In the genomic region with DNA sequence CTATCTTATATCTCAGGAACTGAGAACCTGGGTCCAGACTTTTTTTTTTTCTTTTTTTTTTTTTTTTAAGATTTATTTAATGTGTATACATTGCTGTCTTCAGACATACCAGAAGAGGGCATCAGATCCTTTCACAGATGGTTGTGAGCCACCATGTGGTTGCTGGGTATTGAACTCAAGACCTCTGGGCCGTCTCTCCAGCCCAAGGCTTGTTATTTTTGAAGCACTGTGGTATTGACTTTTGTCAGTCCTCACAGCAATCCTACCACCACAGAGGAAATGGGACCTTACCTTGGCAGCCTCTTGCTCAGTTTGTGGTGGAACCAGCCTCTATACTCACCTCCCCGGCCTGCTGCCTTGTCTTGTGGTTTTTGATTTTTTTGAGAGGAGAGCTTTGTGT, we compare ENCODE assay signal across 16 mouse cellular contexts.
DNase-seq lines count a peak whose midpoint lies in the region; ATAC-seq lines count a peak whose summit lies in the region.
"Had no signal": no experiment of that assay in that cellular context is flagged by ENCODE, and none has a peak within 500 bp of the region (broad histone marks: within the 10 kb centered on the region; RNA-seq: fewer than 3 reads in every experiment).

No protein-coding gene starts in this region.

- DNase-seq in ES-CJ7 (ENCODE audit: low read depth, low spot score), result peak; percentile 28
- no peak for DNase-seq in cerebellum, postnatal 10 days
- DNase-seq: heart, postnatal 10 days; kidney, postnatal 4 days; lung, postnatal 14 days had no signal

- H3K9me3 ChIP-seq in hindbrain, embryonic 13.5 days, result no peaks in the 10 kb centered on the region
- no peaks in the 10 kb centered on the region for H3K9me3 ChIP-seq in hindbrain, embryonic 16.5 days (ENCODE audit: control insufficient read depth, low read length)
- H3K9me3 ChIP-seq in neural tube, embryonic 13.5 days, result no peaks in the 10 kb centered on the region
- H3K9me3 ChIP-seq in neural tube, embryonic 15.5 days (replicated peaks), result no peaks in the 10 kb centered on the region
- H3K9me3 ChIP-seq: G1E; intestine, embryonic 15.5 days; limb, embryonic 15.5 days; midbrain, embryonic 12.5 days; neural tube, embryonic 12.5 days had no signal

- no peak overlapping the region for H3K4me3 ChIP-seq in hindbrain, embryonic 13.5 days
- H3K4me3 ChIP-seq in hindbrain, embryonic 16.5 days (ENCODE audit: low read length), result no peak overlapping the region
- H3K4me3 ChIP-seq in neural tube, embryonic 13.5 days, result no peak overlapping the region
- no peak overlapping the region for H3K4me3 ChIP-seq in neural tube, embryonic 15.5 days (replicated peaks)
- H3K4me3 ChIP-seq: intestine, embryonic 15.5 days; limb, embryonic 15.5 days; midbrain, embryonic 12.5 days; neural tube, embryonic 12.5 days had no signal

- no peak for ATAC-seq in hindbrain, embryonic 13.5 days (ENCODE audit: low FRiP score)
- ATAC-seq in hindbrain, embryonic 16.5 days, result no peak
- ATAC-seq in neural tube, embryonic 13.5 days (ENCODE audit: low read depth), result no peak
- ATAC-seq in neural tube, embryonic 15.5 days (ENCODE audit: low FRiP score), result no peak
- 0 out of 2 replicates have a peak, but pooled peaks have one; percentile 14 for ATAC-seq in megakaryocyte progenitor cell, adult 5-6 weeks (replicated peaks; ENCODE audit: poor library complexity)
- ATAC-seq in erythroid progenitor cell, adult 5-6 weeks (replicated peaks; ENCODE audit: low FRiP score, poor library complexity, severe bottlenecking), result no peak
- ATAC-seq: intestine, embryonic 15.5 days had no signal

- no peak overlapping the region for H3K4me2 ChIP-seq in hindbrain, embryonic 13.5 days
- no peak overlapping the region for H3K4me2 ChIP-seq in hindbrain, embryonic 16.5 days (ENCODE audit: low read length)
- H3K4me2 ChIP-seq in neural tube, embryonic 13.5 days, result no peak overlapping the region
- no peak overlapping the region for H3K4me2 ChIP-seq in neural tube, embryonic 15.5 days
- H3K4me2 ChIP-seq: intestine, embryonic 15.5 days; limb, embryonic 15.5 days; midbrain, embryonic 12.5 days; neural tube, embryonic 12.5 days had no signal

- H3K36me3 ChIP-seq in hindbrain, embryonic 13.5 days, result peaks cover 45% of the 10 kb centered on the region
- H3K36me3 ChIP-seq in hindbrain, embryonic 16.5 days (ENCODE audit: control insufficient read depth, insufficient read depth, low read length), result peaks cover 6% of the 10 kb centered on the region
- peaks cover 42% of the 10 kb centered on the region for H3K36me3 ChIP-seq in neural tube, embryonic 13.5 days
- H3K36me3 ChIP-seq in neural tube, embryonic 15.5 days, result peaks cover 30% of the 10 kb centered on the region

- peak overlapping the region; percentile 52 for H3K27ac ChIP-seq in hindbrain, embryonic 13.5 days
- no peak overlapping the region for H3K27ac ChIP-seq in hindbrain, embryonic 16.5 days (ENCODE audit: low read depth, low read length)
- 0 out of 2 replicates have a peak overlapping the region, but pooled peaks have one; percentile 9 for H3K27ac ChIP-seq in neural tube, embryonic 13.5 days (replicated peaks)
- no peak overlapping the region for H3K27ac ChIP-seq in neural tube, embryonic 15.5 days (replicated peaks)
- H3K27ac ChIP-seq: intestine, embryonic 15.5 days; limb, embryonic 15.5 days; midbrain, embryonic 12.5 days; neural tube, embryonic 12.5 days had no signal

- H3K27me3 ChIP-seq in hindbrain, embryonic 13.5 days, result no peaks in the 10 kb centered on the region
- H3K27me3 ChIP-seq in hindbrain, embryonic 16.5 days (replicated peaks; ENCODE audit: control insufficient read depth, insufficient read depth, low read length), result no peaks in the 10 kb centered on the region
- no peaks in the 10 kb centered on the region for H3K27me3 ChIP-seq in neural tube, embryonic 13.5 days
- H3K27me3 ChIP-seq in neural tube, embryonic 15.5 days (replicated peaks), result no peaks in the 10 kb centered on the region
- H3K27me3 ChIP-seq: intestine, embryonic 15.5 days; limb, embryonic 15.5 days; midbrain, embryonic 12.5 days; neural tube, embryonic 12.5 days had no signal

- H3K4me1 ChIP-seq in hindbrain, embryonic 13.5 days (replicated peaks), result peaks cover 28% of the 10 kb centered on the region
- H3K4me1 ChIP-seq in hindbrain, embryonic 16.5 days (ENCODE audit: control insufficient read depth, insufficient read depth, low read depth, low read length), result no peaks in the 10 kb centered on the region
- H3K4me1 ChIP-seq in neural tube, embryonic 13.5 days (replicated peaks), result peaks cover 15% of the 10 kb centered on the region
- H3K4me1 ChIP-seq in neural tube, embryonic 15.5 days, result peaks cover 12% of the 10 kb centered on the region
- H3K4me1 ChIP-seq: intestine, embryonic 15.5 days; limb, embryonic 15.5 days had no signal

- no peak overlapping the region for H3K9ac ChIP-seq in hindbrain, embryonic 13.5 days
- H3K9ac ChIP-seq in hindbrain, embryonic 16.5 days (ENCODE audit: low read depth, low read length), result no peak overlapping the region
- no peak overlapping the region for H3K9ac ChIP-seq in neural tube, embryonic 13.5 days
- no peak overlapping the region for H3K9ac ChIP-seq in neural tube, embryonic 15.5 days (replicated peaks)
- H3K9ac ChIP-seq: intestine, embryonic 15.5 days; limb, embryonic 15.5 days; midbrain, embryonic 12.5 days; neural tube, embryonic 12.5 days had no signal

- WGBS in hindbrain, embryonic 13.5 days, result 82% methylated on average over 2 of the region's 2 CpGs
- WGBS in hindbrain, embryonic 16.5 days, result 78% methylated on average over 2 of the region's 2 CpGs
- 73% methylated on average over 2 of the region's 2 CpGs for whole genome bisulfite sequencing in neural tube, embryonic 13.5 days
- WGBS in neural tube, embryonic 15.5 days, result 87% methylated on average over 2 of the region's 2 CpGs

Comparison
In these comparisons a context has a peak if more than half of its experiments do, and no peak if none do; other contexts are left out.
1. H3K27ac ChIP-seq: peak in hindbrain, embryonic 13.5 days (single experiment) and neural tube, embryonic 13.5 days (single experiment); none in hindbrain, embryonic 16.5 days (single experiment) and neural tube, embryonic 15.5 days (single experiment).